ENCODE assay signal across 8 mouse cellular contexts in genomic region chr4:119460728-119461141, GRCm38 (mm10). TPM values are rescaled to one million over a fixed set of nuclear protein-coding genes. Genes with fewer than 3 reads are reported as not detected.
DNase-seq lines count a peak whose midpoint lies in the region; ATAC-seq lines count a peak whose summit lies in the region.

No protein-coding gene starts in this region.

- H3K4me3 ChIP-seq in embryonic facial prominence, embryonic 10.5 days, result no peak overlapping the region
- H3K4me3 ChIP-seq in kidney, embryonic 16.5 days (ENCODE audit: low read length), result no peak overlapping the region
- H3K4me3 ChIP-seq in limb, embryonic 13.5 days, result no peak overlapping the region

- 63% methylated on average over 8 of the region's 8 CpGs for WGBS in embryonic facial prominence, embryonic 10.5 days
- WGBS in kidney, embryonic 16.5 days, result 23% methylated on average over 8 of the region's 8 CpGs
- 25% methylated on average over 8 of the region's 8 CpGs for WGBS in limb, embryonic 13.5 days

- DNase-seq in adrenal gland, postnatal 10 days, result peak; percentile 31
- DNase-seq in adrenal gland, adult 8-10 months, result no peak
- peak; percentile 17 for DNase-seq in embryonic facial prominence, embryonic 10.5 days (ENCODE audit: low spot score)
- peak; percentile 26 to 32 for DNase-seq in gastrocnemius, postnatal 36 days
- DNase-seq in retina, adult 2 months (ENCODE audit: low read depth, low spot score), result peak; percentile 25

- no peaks in the 10 kb centered on the region for H3K36me3 ChIP-seq in embryonic facial prominence, embryonic 10.5 days (replicated peaks)
- H3K36me3 ChIP-seq in kidney, embryonic 16.5 days (ENCODE audit: insufficient read depth, low read length), result no peaks in the 10 kb centered on the region
- H3K36me3 ChIP-seq in limb, embryonic 13.5 days, result no peaks in the 10 kb centered on the region

- intact Hi-C loops in gastrocnemius, postnatal 36 days (cut with DNase I), result no loop called here

- H3K27ac ChIP-seq in embryonic facial prominence, embryonic 10.5 days (replicated peaks), result no peak overlapping the region
- H3K27ac ChIP-seq in kidney, embryonic 16.5 days (ENCODE audit: low read length), result 0 out of 2 replicates have a peak overlapping the region, but pooled peaks have one; percentile 21
- peak overlapping the region; percentile 44; the same call in 1 of the 2 replicates for H3K27ac ChIP-seq in limb, embryonic 13.5 days

- no peak overlapping the region for H3K9ac ChIP-seq in kidney, embryonic 16.5 days (replicated peaks; ENCODE audit: low read length)
- no peak overlapping the region for H3K9ac ChIP-seq in limb, embryonic 13.5 days

- H3K4me2 ChIP-seq in kidney, embryonic 16.5 days (replicated peaks; ENCODE audit: low read depth, low read length), result no peak overlapping the region; the same call in 1 of the 2 replicates
- peak overlapping the region; percentile 9; the same call in 1 of the 2 replicates for H3K4me2 ChIP-seq in limb, embryonic 13.5 days (replicated peaks)

- H3K9me3 ChIP-seq in embryonic facial prominence, embryonic 10.5 days, result no peaks in the 10 kb centered on the region
- no peaks in the 10 kb centered on the region for H3K9me3 ChIP-seq in kidney, embryonic 16.5 days (ENCODE audit: low read length)
- H3K9me3 ChIP-seq in limb, embryonic 13.5 days, result no peaks in the 10 kb centered on the region

- peak; percentile 72 for ATAC-seq in kidney, embryonic 16.5 days (ENCODE audit: low FRiP score, low TSS enrichment)
- peak; percentile 46; the same call in 1 of the 2 replicates for ATAC-seq in limb, embryonic 13.5 days (ENCODE audit: low FRiP score, low read depth)
- no peak for ATAC-seq in megakaryocyte-erythroid progenitor cell, adult 5-6 weeks (replicated peaks; ENCODE audit: low FRiP score, low TSS enrichment, poor library complexity, severe bottlenecking)

- no peaks in the 10 kb centered on the region; the same call in 1 of the 2 replicates for H3K27me3 ChIP-seq in embryonic facial prominence, embryonic 10.5 days (replicated peaks; ENCODE audit: low read depth, poor library complexity, severe bottlenecking)
- H3K27me3 ChIP-seq in kidney, embryonic 16.5 days (ENCODE audit: insufficient read depth, low read length), result no peaks in the 10 kb centered on the region
- 0 out of 2 replicates have a peak, but pooled peaks cover 3% of the 10 kb centered on the region for H3K27me3 ChIP-seq in limb, embryonic 13.5 days

- H3K4me1 ChIP-seq in embryonic facial prominence, embryonic 10.5 days, result peaks cover 13% of the 10 kb centered on the region
- H3K4me1 ChIP-seq in kidney, embryonic 16.5 days (ENCODE audit: insufficient read depth, low read length), result peaks cover 27% of the 10 kb centered on the region
- H3K4me1 ChIP-seq in limb, embryonic 13.5 days, result peaks cover 43% of the 10 kb centered on the region

RNA-seq across cellular contexts. Expression of gene Rimkla, which starts 31.7 kb away (rescaled TPM):
- 1 to 10 TPM in 1 of 2 experiments, under 1 TPM in 1; 0.60 to 1.2 TPM for total RNA-seq in adrenal gland, postnatal 10 days (2021)
- total RNA-seq in adrenal gland, adult 8-10 months (2022), result under 1 TPM; 0.29 to 0.59 (median 0.46) TPM
- 1.9 TPM in 2 replicates for polyA plus RNA-seq in embryonic facial prominence, embryonic 10.5 days (2016; fragmentation: Nextera tagmentation; extraction: Ambion mirVana)
- not detected for total RNA-seq in gastrocnemius, postnatal 36 days (2021)
- 1.8 and 2.2 TPM in 2 replicates for polyA plus RNA-seq in kidney, embryonic 16.5 days (2015; fragmentation: Nextera tagmentation; extraction: Ambion mirVana)
- 0.96 and 1.2 TPM in 2 replicates for polyA plus RNA-seq in limb, embryonic 13.5 days (2015; fragmentation: Nextera tagmentation; extraction: Ambion mirVana)
- not detected in 2 replicates for total RNA-seq in megakaryocyte-erythroid progenitor cell, adult 5-6 weeks (2014; fragmentation: Nextera tagmentation)
- not detected in 2 replicates for total RNA-seq in megakaryocyte-erythroid progenitor cell, adult 5-6 weeks (2017)

RNA-seq across cellular contexts. Expression of gene Zmynd12, which starts 38.1 kb away (rescaled TPM):
- 1 to 10 TPM; 1.9 to 2.6 TPM for total RNA-seq in adrenal gland, postnatal 10 days (2021)
- 1 to 10 TPM; 3.7 to 9.4 (median 6.6) TPM for total RNA-seq in adrenal gland, adult 8-10 months (2022)
- polyA plus RNA-seq in embryonic facial prominence, embryonic 10.5 days (2016; fragmentation: Nextera tagmentation; extraction: Ambion mirVana), result 0.15 and 0.36 TPM in 2 replicates
- not detected for total RNA-seq in gastrocnemius, postnatal 36 days (2021)
- 0.75 and 0.87 TPM in 2 replicates for polyA plus RNA-seq in kidney, embryonic 16.5 days (2015; fragmentation: Nextera tagmentation; extraction: Ambion mirVana)
- polyA plus RNA-seq in limb, embryonic 13.5 days (2015; fragmentation: Nextera tagmentation; extraction: Ambion mirVana), result 0.19 and 0.34 TPM in 2 replicates
- total RNA-seq in megakaryocyte-erythroid progenitor cell, adult 5-6 weeks (2014; fragmentation: Nextera tagmentation), result not detected in 2 replicates
- not detected in 2 replicates for total RNA-seq in megakaryocyte-erythroid progenitor cell, adult 5-6 weeks (2017)

RNA-seq across cellular contexts. Expression of gene Ppcs, which starts 38.5 kb away (rescaled TPM):
- total RNA-seq in adrenal gland, postnatal 10 days (2021), result 10 to 100 TPM; 28.8 to 33.2 TPM
- total RNA-seq in adrenal gland, adult 8-10 months (2022), result 10 to 100 TPM; 47.3 to 58.1 (median 49.5) TPM
- polyA plus RNA-seq in embryonic facial prominence, embryonic 10.5 days (2016; fragmentation: Nextera tagmentation; extraction: Ambion mirVana), result 33.2 and 35.3 TPM in 2 replicates
- total RNA-seq in gastrocnemius, postnatal 36 days (2021), result 1 to 10 TPM; 3.8 to 4.9 TPM
- polyA plus RNA-seq in kidney, embryonic 16.5 days (2015; fragmentation: Nextera tagmentation; extraction: Ambion mirVana), result 49.0 and 52.8 TPM in 2 replicates
- polyA plus RNA-seq in limb, embryonic 13.5 days (2015; fragmentation: Nextera tagmentation; extraction: Ambion mirVana), result 29.3 and 33.0 TPM in 2 replicates
- 6.3 and 13.0 TPM in 2 replicates for total RNA-seq in megakaryocyte-erythroid progenitor cell, adult 5-6 weeks (2014; fragmentation: Nextera tagmentation)
- 3.8 and 4.8 TPM in 2 replicates for total RNA-seq in megakaryocyte-erythroid progenitor cell, adult 5-6 weeks (2017)

RNA-seq across cellular contexts. Expression of gene Ccdc30, which starts 45.4 kb away (rescaled TPM):
- 10 to 100 TPM in 1 of 2 experiments, 1 to 10 TPM in 1; 6.7 to 10.5 TPM for total RNA-seq in adrenal gland, postnatal 10 days (2021)
- total RNA-seq in adrenal gland, adult 8-10 months (2022), result 10 to 100 TPM; 15.6 to 33.1 (median 20.5) TPM
- 5.1 and 6.4 TPM in 2 replicates for polyA plus RNA-seq in embryonic facial prominence, embryonic 10.5 days (2016; fragmentation: Nextera tagmentation; extraction: Ambion mirVana)
- total RNA-seq in gastrocnemius, postnatal 36 days (2021), result under 1 TPM; 0.20 to 0.28 TPM
- 7.5 TPM in 2 replicates for polyA plus RNA-seq in kidney, embryonic 16.5 days (2015; fragmentation: Nextera tagmentation; extraction: Ambion mirVana)
- polyA plus RNA-seq in limb, embryonic 13.5 days (2015; fragmentation: Nextera tagmentation; extraction: Ambion mirVana), result 6.6 and 7.5 TPM in 2 replicates
- 0.27 TPM in 1 of 2 replicates, not detected in the other for total RNA-seq in megakaryocyte-erythroid progenitor cell, adult 5-6 weeks (2014; fragmentation: Nextera tagmentation)
- total RNA-seq in megakaryocyte-erythroid progenitor cell, adult 5-6 weeks (2017), result 0.50 and 2.9 TPM in 2 replicates
